Mouse (Mus musculus) CD4-positive helper T cell, adult 2 months (primary cell): Measurements from ENCODE around the gene Sept3.
A peak's percentile ranks its signal among the peaks of the same experiment; 100 is the strongest.
"Not testable (repeated sequence)": the region's sequence is repeated elsewhere in the genome, so short reads cannot be mapped to it uniquely, and the experiment has no call there.

Source experiments
- DNase-seq: peaks from one replicate; pipeline ENCODE4 v3.0.0-alpha.2; 2012; ENCODE audit warnings: low read depth, missing footprints, low spot score

The Sept3 gene

GRCm38 (mm10) chr15:82274593-82274926 is at the start of gene Sept3:
Gene Sept3, plus strand, starts transcription at chr15:82274893.
- DNase-seq, result no peak

GRCm38 (mm10) chr15:82225769-82226168 is 48.9 kb upstream of the Sept3 start:
- DNase-seq, result no peak

- DNase-seq, result no peak
Observed at GRCm38 (mm10) chr15:82229542-82230045, 45.1 kb upstream of the Sept3 start.

- no peak for DNase-seq
Observed at GRCm38 (mm10) chr15:82230098-82230611, 44.5 kb upstream of the Sept3 start.

GRCm38 (mm10) chr15:82231100-82231499 is 43.6 kb upstream of the Sept3 start:
- DNase-seq, result no peak

GRCm38 (mm10) chr15:82231591-82232378 is 42.9 kb upstream of the Sept3 start:
- DNase-seq, result no peak

- DNase-seq, result no peak
Observed at GRCm38 (mm10) chr15:82232651-82233050, 42.0 kb upstream of the Sept3 start.

- DNase-seq, result no peak
Observed at GRCm38 (mm10) chr15:82235661-82236060, 39.0 kb upstream of the Sept3 start.

- peak; percentile 81 for DNase-seq
Observed at GRCm38 (mm10) chr15:82236565-82236964, 38.1 kb upstream of the Sept3 start.

- no peak for DNase-seq
Observed at GRCm38 (mm10) chr15:82243311-82243710, 31.4 kb upstream of the Sept3 start.

- DNase-seq, result peak; percentile 51
Observed at GRCm38 (mm10) chr15:82243742-82244114, 31.0 kb upstream of the Sept3 start.

- DNase-seq, result peak; percentile 93
Observed at GRCm38 (mm10) chr15:82244115-82244804, 30.4 kb upstream of the Sept3 start, which contains the start of gene Cenpm. Gene Cenpm, minus strand, starts transcription at chr15:82244748.

- not testable (repeated sequence) for DNase-seq
Observed at GRCm38 (mm10) chr15:82244805-82245161, 29.9 kb upstream of the Sept3 start.

GRCm38 (mm10) chr15:82247131-82247776 is 27.4 kb upstream of the Sept3 start:
- DNase-seq, result no peak

GRCm38 (mm10) chr15:82251579-82251978 is 23.1 kb upstream of the Sept3 start:
- no peak for DNase-seq

- no peak for DNase-seq
Observed at GRCm38 (mm10) chr15:82252097-82252496, 22.6 kb upstream of the Sept3 start, which contains the start of gene 1500009C09Rik. Gene 1500009C09Rik, plus strand, starts transcription at chr15:82252397.

GRCm38 (mm10) chr15:82255248-82255647 is 19.4 kb upstream of the Sept3 start:
- no peak for DNase-seq

- DNase-seq, result no peak
Observed at GRCm38 (mm10) chr15:82255944-82256383, 18.7 kb upstream of the Sept3 start.

- DNase-seq, result peak; percentile 72
Observed at GRCm38 (mm10) chr15:82259510-82259909, 15.2 kb upstream of the Sept3 start.

- DNase-seq, result peak; percentile 58
Observed at GRCm38 (mm10) chr15:82266356-82266755, 8.3 kb upstream of the Sept3 start.

- no peak for DNase-seq
Observed at GRCm38 (mm10) chr15:82268185-82268584, 6.5 kb upstream of the Sept3 start.

- no peak for DNase-seq
Observed at GRCm38 (mm10) chr15:82268783-82269182, 5.9 kb upstream of the Sept3 start.
